Mouse (Mus musculus) kidney, postnatal 10 days (tissue): ENCODE data around the gene Olig1.

Experiments used
- DNase-seq: peaks from one replicate; pipeline ENCODE4 v3.0.0; 2021; ENCODE audit warnings: mixed read lengths

The Olig1 gene

DNA sequence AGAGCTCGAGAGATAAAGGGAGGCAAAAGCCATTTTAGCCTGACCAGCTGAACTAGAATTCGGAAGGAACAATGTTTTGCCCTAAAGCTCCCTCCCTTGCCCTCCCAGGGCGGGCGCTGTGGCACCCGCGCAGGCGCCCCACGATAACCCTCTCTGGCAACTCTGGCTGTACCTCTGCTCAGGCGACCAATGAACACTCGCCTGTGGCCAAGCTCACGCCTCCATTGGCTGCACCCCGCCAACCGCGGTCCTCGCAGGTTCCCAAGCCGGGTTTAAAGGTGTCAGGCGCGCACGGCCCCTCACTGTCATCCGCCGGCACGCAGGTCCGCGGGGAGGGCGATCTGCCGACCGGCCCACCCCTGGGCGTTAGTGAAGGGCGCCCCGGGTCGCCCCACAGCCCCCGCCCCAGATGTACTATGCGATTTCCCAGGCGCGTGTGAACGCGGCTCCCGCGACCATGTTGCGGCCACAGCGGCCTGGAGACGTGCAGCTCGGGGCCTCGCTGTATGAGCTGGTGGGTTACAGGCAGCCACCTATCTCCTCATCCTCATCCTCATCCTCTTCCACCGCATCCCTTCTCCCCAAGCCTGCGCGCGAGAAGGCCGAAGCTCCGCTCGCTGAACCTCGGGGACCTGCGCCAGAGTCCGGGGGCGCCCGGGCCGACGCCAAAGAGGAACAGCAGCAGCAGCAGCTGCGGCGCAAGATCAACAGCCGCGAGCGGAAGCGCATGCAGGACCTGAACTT lies at the start of gene Olig1:
TSS of gene Olig1 (plus strand) at position 305 of the 744 bp plus-strand sequence.
- DNase-seq, result peak; percentile 39

DNA sequence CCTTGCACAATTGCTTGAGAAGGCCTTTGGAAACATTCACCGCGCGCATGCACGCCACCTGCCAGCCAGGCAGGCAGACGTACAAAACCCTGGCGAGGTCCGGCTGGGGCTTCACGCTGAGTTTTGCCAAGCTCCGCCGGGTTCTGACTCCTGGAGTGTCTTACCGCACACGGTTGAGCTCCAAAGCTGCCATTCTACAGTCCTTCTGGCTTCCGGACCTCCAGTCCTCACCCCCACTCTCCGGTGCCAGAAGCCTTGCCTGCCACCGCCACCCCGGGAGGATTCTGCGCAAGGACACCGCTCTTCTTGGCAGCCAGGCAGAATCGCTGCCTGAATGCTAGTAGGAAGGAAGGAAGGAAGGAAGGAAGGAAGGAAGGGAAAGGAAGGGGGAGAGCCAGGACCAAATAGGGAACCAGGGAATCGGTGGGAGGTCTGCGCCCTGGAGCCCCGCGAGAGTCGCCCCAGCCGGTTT lies 47.4 kb upstream of the Olig1 start:
- no peak for DNase-seq

DNA sequence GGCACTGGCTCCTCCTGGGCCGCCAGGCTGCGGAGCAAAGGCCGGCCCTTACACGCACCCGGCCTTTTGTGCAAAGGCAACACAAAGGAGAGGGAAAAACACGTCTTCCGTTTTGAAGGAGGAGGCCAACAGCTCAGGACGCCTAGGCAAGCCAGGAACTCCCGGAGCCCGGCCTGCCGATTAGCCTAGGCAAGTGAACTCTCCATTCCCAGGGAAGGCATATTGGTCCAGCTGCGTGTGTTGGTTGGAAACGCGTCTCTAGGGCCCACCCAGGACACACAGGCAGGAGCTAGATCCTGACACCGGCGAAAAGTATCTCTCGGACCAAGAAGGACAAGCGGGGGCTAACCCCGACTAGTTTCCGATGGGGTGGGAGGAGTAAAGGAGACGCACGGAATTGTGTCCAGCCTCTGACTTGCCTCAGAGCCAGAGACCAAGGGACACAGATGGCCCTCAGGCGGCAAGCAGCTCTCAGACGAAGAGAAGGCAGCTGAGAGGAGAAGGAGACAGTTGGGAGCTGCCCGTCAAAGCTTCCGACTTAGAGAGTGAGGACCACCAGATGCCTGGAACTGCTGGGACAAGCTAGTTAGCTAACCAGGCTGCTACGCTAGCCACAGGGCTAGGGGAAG lies 46.8 kb upstream of the Olig1 start:
- DNase-seq, result no peak

DNA sequence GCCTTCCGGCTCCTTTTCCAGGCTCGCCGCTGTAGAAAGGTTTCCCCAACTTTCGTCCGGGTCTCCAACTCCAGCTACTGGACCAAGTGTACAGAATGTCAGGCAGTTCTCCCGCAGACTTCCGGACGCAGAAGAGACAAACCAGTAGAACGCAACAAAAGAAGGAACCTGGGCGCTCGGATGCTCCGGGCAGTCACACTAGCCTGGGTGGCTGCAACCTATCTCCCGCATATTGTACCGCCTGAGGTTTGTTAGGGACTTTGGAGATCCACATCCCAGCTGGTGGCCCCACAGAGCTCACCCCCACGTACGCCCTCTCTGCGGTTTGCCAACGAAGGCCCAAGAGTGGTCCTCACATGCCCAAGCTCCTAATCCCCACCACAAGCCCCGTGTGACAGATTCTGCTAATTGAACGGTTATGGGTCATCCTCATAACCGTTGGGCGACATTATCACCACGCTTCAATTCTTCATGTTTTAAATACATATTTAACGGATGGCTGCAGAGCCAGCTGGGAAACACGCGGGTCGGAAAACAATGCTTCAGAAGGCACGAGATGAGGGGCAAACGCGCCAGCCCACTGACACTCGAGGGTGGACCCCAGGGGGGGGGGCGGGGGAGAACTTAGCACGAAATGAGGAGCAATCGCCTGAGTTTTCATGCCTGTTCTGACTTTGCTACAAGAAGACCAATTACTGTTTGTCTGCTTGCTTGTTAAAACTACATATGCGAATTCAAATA lies 46.1 kb upstream of the Olig1 start:
- no peak for DNase-seq

DNA sequence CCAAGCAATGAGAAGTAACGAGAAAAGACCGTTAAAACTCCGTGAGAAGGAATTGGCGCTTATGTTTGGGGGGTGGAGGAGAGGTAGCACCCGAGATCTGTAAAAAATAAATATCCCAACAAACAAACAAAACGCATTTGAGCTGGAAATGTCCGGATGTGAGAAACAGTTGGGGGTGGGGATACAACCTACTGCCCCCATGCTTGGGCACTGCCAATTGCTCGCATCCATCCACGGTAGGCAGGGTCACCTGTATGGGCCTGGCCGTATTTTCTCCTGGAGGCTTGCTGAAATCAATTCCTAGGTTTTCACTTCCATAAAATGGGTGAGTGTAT lies 45.5 kb upstream of the Olig1 start:
- no peak for DNase-seq

DNA sequence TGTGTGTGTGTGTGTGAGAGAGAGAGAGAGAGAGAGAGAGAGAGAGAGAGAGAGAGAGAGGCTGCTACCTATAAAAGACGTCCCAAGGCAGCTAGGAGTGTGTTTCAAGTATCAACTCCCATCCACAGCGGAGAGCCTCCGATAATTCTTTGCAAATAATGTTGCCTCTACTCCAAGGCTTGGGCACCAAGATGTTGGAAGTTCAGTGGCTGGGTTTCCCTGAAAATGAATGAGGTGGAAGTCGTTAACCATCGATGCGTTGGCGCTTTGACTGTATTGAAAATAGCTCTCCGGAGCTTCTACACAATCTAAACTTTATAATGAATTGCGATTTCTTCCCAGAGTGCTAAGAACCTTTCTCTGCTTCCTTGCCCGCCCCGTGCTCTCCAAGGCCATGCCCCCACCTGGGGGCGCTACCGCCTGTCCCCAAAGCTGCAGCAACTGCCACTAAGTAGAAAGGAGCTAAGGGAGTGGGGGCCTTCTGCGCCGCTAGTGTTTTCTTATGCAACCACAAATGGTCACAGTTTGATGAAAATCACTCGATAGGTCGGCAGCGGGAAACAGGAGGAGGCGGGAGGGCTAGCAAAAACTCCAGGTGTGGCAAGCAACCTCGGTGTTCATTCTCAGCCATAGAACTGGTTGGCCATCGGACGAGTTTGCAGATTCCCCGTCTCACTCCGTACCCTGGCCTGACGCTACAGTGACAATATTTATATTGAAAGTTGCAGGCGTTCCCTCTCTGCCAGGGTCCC lies 44.9 kb upstream of the Olig1 start:
- no peak for DNase-seq

DNA sequence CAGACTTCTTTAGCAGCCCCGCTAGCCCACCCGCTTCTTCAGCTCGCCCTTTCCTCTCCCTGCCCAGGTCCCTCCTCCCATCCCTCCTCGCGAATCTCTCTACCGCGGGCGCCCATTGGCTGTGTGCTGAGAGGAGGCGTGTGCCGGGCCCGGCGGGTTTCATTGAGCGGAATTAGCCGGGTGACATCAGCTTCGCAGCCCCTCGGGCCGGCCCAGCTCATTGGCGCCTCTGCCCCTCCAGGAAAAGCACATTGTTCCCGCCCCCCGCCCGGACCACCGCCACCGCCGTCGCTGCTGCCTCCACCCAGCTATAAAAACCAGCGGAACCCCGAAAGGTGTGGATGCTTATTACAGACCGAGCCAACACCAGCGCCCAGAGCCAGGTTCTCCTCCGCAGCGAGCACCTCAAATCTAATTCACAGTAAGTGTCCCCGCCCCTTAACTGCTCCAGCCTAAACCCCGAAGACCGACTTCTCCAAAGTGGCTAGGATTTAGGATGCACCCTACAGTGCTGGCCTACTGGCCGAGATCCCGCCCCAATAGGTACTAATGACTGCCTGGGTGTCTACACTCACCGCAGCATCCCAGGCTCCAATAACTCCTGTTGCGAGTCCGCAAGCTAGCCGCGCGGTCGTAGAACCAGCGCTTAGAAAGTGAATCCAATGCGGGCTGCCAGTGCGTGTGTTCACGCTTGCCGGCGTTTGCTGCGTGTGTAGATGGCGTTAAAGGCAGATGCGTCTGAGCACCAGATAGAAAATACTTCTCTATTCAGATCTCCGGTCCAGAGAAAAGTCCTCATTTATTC lies 44.1 kb upstream of the Olig1 start, which contains the start of gene Olig2:
TSS of gene Olig2 (plus strand) at position 225 of the 805 bp plus-strand sequence.
- DNase-seq, result peak; percentile 26

DNA sequence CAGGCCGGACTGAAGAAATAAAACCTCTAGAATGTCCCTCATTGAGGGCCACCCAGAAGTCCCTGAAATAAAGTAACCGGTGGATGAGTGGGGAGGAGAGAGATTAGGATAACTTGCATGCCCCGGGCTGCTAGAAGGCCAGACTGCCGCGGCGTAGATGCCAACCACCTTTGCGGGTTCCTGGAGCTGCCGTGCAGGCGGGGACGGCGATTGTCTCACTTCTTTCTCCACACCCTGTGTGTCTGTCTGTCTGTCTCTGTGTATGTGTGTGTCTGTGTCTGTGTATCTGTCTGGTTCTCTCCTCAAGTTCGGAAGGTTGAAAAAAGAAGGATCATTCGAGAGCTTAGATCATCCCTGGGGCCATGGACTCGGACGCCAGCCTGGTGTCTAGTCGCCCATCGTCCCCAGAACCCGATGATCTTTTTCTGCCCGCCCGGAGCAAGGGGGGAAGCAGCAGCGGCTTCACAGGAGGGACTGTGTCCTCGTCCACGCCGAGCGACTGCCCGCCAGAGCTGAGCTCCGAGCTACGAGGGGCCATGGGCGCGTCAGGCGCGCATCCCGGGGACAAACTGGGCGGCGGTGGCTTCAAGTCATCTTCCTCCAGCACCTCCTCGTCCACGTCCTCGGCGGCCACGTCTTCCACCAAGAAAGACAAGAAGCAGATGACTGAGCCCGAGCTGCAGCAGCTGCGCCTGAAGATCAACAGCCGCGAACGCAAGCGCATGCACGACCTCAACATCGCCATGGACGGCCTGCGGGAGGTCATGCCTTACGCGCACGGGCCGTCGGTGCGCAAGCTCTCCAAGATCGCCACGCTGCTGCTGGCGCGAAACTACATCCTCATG lies 43.3 kb upstream of the Olig1 start:
- DNase-seq, result no peak

DNA sequence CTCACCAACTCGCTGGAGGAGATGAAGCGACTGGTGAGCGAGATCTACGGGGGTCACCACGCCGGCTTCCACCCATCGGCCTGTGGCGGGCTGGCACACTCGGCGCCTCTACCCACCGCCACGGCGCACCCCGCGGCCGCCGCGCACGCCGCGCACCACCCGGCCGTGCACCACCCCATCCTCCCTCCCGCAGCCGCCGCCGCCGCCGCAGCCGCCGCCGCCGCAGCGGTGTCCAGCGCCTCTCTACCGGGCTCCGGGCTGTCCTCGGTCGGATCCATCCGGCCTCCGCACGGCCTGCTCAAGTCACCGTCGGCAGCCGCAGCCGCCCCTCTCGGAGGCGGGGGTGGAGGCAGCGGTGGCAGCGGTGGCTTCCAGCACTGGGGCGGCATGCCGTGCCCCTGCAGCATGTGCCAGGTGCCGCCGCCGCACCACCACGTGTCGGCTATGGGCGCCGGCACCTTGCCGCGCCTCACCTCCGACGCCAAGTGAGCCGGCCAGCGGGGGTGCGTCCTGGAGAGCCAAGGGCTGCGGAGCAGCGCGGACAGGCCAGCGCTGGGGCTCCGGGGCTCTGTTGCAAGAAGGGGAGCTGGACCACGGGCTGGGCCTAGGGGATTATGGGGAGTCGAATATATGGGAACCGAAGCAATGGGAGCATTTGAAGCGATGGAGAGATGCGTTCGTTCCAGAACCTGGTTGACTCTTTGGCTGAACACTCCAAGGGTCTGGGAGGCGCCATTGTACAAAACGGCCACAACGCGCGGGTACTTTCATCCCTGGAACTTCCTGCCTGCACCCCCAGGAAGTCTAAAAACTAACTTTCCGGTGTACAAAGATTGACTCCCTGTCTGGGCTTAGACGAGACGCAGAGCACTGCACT lies 42.5 kb upstream of the Olig1 start:
- no peak for DNase-seq

DNA sequence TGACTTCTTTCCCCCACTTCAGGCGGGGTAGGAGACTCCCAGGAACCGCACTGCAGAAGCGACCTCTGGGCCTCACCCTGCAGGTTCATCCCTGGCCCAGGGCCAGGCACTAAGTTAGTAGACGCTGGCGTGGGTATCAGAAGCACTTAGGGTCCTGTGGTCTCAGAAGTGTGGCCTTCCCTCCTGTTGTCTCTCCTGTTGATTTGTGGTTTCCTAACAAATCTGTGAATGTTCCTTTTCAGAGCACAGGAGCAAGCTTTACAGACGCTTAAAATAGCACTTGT lies 41.9 kb upstream of the Olig1 start:
- DNase-seq, result no peak

DNA sequence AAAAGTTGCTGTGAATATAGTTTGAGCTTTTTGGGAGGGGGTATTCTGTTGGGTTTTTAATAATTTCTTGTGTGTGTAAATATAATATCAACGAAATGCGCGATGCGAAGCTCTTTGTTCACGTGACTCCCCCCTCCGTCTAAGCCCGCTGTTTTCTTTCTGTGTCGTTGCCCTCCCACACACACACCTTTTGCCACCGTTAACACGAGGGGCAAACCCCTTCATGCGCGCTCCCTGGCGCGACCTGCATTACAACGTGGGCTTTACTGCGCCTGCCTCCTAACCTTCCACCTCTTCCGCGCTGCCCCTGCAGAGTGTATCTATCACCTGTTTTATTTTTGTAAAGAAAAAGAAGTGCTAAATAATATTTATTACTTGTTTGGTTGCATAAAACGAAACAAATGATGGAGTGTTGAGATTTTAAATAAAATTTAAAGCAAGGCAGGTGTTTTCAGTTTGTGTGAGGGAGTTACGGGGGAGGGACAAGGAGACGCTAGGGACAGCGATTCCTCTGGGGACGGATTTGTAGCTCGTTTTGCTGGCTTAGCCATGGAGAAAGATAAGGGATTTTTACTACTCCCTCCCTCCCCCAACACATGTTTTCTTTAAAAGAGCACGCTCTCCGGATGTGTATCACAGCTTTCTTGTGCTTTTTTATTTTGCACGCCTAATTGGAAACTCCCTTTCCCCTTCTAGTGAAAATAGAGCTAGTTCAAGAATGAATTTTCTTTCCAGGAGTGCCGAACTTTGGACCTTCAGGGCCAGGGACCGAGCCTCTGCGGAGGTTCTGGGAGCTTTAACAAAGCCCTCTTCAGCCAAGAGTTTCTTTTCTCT lies 41.1 kb upstream of the Olig1 start:
- no peak for DNase-seq

DNA sequence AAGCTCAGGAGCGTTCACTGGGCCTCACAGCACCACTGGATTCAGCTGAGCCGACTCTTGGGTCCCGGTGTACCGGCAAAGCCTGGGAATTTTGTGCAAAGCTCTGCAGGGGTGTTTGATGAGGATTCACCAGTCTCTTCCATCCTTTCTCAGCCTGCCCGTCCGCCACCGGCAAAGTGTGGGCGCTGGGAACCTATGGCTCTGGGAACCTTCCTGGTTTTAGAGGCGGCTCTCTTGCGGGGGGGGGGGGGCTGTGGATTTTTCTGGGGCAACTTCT lies 40.6 kb upstream of the Olig1 start:
- DNase-seq, result no peak

DNA sequence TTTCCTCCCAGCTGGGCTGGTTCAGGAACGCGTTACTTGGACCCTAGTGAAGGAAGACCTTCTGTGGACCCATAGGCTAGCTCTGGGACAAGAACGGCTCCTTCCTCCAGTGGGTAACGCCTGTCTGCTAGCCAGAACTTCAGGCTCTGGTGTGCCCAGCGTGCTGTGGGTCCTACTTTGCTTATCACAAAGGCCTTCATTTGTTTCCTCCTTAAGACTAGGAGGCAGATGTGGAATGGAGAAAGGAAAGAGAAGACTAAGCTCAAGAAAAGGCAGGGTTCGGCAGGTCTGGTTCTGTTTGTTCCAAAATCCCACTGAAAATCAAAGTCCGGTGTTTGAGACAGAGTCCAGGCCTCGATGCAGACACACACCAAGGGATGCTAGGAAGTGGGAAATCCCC lies 39.9 kb upstream of the Olig1 start:
- no peak for DNase-seq

DNA sequence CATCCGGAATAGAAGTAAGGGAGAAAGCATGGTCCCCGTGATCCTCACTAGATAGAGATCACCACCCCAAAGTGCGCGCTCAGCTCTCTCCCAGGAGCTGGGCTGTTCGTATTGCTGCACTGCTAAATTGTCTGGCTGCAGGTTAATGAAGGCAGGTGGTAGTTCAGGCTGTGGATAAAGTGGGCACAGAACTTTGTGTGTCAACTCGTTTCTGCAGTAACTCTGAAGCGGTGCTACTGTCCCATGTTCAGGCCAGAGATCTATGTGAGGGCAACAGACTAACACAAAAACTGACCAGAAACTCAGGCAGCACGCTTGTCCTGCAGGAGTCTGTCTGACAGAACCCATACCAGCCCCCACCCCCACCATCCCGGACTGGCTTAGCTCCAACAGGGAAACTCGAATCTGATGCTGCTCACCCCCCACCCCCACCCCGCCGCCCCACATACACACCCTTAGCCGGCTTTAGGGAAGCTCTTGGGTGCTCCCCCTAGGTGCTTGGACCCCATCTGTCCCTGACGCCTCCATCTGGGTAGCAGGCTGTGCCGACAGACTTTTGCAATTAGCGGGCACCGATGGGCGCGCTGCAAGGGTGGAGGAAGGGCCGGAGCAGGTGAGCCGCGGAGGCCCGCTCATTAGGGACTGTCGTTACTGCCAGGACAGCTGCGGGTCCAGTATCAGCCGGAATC lies 37.6 kb upstream of the Olig1 start:
- no peak for DNase-seq

DNA sequence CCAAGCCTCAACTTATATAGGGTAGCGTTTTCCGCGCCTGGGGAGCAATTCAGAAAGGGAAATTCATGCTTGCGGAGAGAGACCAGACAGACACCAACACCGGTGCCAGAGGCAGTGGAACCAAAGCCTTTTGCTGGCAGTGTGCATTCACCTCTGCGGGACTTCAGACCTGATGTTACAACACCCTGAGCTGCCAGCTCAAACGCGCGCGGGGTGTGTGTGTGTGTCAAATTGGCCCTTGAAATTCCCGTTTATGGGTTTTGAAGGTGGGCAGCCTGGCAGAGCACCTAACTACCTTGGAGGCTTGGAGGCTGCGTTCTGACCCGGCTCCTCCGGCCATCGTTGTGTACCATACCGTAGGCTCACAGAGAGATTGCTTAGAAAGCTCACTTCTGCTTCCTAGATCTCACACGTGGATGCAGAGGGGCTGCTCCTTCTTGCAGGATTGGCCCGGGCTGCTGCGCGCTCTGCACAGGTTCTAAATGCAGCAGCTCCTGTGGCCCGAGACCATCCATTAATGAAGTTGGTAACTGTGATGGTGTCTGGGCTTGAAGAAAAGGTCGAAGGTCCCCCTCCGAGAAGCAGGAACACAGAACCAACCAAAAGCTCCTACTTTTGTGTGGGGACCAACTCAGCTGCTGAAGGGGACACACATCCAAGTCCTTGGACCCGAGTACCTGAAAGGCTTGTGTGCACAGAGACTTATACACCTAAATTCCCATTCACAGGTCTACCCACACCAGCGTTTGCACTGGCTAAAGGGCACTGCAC lies 36.9 kb upstream of the Olig1 start:
- no peak for DNase-seq

DNA sequence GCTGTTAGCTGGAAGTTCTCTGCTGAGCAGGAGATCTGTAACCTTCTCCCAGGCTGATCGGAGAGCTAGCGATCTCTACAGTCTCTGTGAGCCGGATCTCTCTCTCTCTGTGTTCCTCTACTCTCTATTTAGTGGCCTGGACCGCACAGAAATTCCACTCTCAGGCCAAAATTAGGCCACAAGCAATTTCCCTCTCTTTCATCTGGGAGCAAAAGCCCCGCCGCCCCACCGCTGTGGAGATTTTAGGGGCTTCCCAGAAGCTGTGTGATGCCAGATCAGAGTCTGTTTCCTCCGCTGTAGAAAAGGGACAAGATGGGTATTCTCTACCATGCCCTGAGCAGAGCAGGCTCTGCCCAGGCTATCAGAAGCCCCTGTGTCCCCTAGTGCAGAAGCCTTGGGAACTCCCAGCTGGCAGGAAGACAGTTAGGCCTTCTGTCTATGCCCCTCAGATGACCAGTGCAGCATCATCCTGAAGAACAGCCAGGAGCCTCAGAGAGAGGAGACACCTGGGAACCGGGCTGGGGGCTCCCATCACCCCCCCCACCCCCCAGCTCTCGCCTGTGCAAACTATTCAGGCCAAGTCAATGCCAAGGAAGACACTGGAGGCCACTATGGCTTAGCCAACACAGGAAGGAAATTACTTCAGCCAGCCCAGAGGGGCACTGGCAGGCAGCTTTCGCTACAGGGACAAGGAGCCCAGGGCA lies 36.2 kb upstream of the Olig1 start:
- no peak for DNase-seq

DNA sequence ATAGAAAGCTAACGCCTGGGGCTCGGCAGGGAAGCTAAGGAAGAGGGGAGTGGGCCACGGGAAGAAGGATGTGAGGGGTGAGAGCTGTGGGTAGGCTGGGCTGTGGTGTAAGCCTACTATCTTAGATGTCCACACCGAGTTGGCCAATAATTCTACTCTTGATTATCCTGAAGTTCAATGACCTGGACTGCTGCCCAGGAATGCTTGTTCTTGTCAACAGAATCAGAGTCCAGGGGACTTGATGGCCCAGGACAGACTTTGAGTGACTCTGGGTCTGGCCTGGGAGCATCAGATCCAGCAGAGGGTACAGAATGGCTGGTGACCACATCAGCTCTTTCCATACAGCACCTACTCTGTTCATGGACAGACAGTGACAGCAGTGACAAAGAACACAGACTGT lies 30.5 kb upstream of the Olig1 start:
- DNase-seq, result no peak

DNA sequence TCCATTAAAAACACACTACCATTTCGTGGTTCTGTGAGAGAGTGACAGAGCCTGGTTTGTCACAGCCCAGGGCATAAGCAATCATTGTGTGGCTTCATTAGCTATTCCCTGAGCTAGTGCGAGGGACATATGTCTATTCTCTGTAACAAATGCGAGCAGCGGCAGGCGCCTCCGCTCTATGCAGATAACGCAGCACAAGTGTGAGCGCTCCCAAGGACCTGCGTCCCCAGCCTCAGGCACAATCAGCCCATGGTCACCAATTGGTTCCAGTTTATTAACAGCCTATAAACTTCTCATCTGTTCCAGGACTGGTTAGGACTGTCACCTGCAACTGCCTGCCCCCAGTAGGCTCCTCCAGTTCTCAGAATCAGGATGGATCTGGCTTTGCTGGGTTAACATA lies 23.3 kb upstream of the Olig1 start:
- no peak for DNase-seq
